Mouse (Mus musculus) MEL (cell line): ENCODE data around the gene H3f3a. TPM values are rescaled to one million over a fixed set of nuclear protein-coding genes. Genes with fewer than 3 reads are reported as not detected.

Source experiments
- DNase-seq: peaks from one replicate; pipeline ENCODE4 v3.0.0; 2011; ENCODE audit warnings: low read depth, low spot score
- H3K27ac ChIP-seq: 2 replicates; pipeline ENCODE4 v1.5.1; 2012; ENCODE audit warnings: low read depth, mild to moderate bottlenecking, control low read depth, low read length, moderate library complexity; ENCODE audit not compliant: control insufficient read depth
- H3K27me3 ChIP-seq, 2 experiments: fragments of 150-350 bp in 1 of 2; sonication (generic) in 1 of 2; 2 replicates each; pipeline ENCODE4 v1.6.1; 2012; ENCODE audit warnings: low read length in 2 of 2, mild to moderate bottlenecking in 2 of 2, improper control_type of control experiment in 1 of 2, moderate library complexity in 1 of 2; ENCODE audit not compliant: insufficient read depth in 2 of 2, control insufficient read depth in 1 of 2
- H3K36me3 ChIP-seq, 2 experiments: 2 replicates each; pipeline ENCODE4 v1.6.1; 2012 to 2014; ENCODE audit warnings: low read length in 2 of 2, improper control_type of control experiment in 1 of 2, inconsistent platforms in 1 of 2, mild to moderate bottlenecking in 1 of 2; ENCODE audit not compliant: insufficient read depth in 2 of 2, control insufficient read depth in 1 of 2
- H3K4me1 ChIP-seq, 2 experiments: fragments of 150-350 bp in 1 of 2; sonication (generic) in 1 of 2; 2 replicates each; pipeline ENCODE4 v1.6.1; 2012; ENCODE audit warnings: low read length in 2 of 2, improper control_type of control experiment in 1 of 2, mild to moderate bottlenecking in 1 of 2; ENCODE audit not compliant: insufficient read depth in 2 of 2, control insufficient read depth in 1 of 2
- H3K4me3 ChIP-seq, 2 experiments: fragments of 150-350 bp in 1 of 2; sonication (generic) in 1 of 2; 2 replicates each; pipeline ENCODE4 v1.5.1; 2012; ENCODE audit warnings: low read depth in 2 of 2, low read length in 2 of 2, mild to moderate bottlenecking in 2 of 2, moderate library complexity in 2 of 2, control low read depth in 1 of 2, improper control_type of control experiment in 1 of 2; ENCODE audit not compliant: control insufficient read depth in 1 of 2, insufficient read depth in 1 of 2
- H3K79me2 ChIP-seq: 2 replicates; pipeline ENCODE4 v1.6.1; 2012; ENCODE audit warnings: mild to moderate bottlenecking, low read length, moderate library complexity; ENCODE audit not compliant: control insufficient read depth, poor library complexity, insufficient read depth
- H3K9ac ChIP-seq: 2 replicates; pipeline ENCODE4 v1.6.1; 2012; ENCODE audit warnings: low read depth, mild to moderate bottlenecking, control low read depth, low read length, moderate library complexity; ENCODE audit not compliant: control insufficient read depth, poor library complexity, severe bottlenecking
- H3K9me3 ChIP-seq: fragments of 150-350 bp; sonication (generic); replicated peaks from 2 replicates; pipeline ENCODE4 v1.6.1; 2012; ENCODE audit warnings: mild to moderate bottlenecking, low read length, improper control_type of control experiment, moderate library complexity; ENCODE audit not compliant: insufficient read depth
- BHLHE40 ChIP-seq: IDR thresholded peaks from 2 replicates; pipeline ENCODE4 v1.6.1; 2012; ENCODE audit warnings: low read depth, mild to moderate bottlenecking, inconsistent platforms, low read length, improper control_type of control experiment, borderline replicate concordance
- CHD1 ChIP-seq: IDR thresholded peaks from 2 replicates; pipeline ENCODE4 v1.6.1; 2012; ENCODE audit warnings: low read depth, mild to moderate bottlenecking, inconsistent platforms, low read length, improper control_type of control experiment
- E2F4 ChIP-seq: IDR thresholded peaks from 2 replicates; pipeline ENCODE4 v1.6.1; 2011; ENCODE audit warnings: low read depth, low read length, improper control_type of control experiment, borderline replicate concordance
- ELF1 ChIP-seq: IDR thresholded peaks from 2 replicates; pipeline ENCODE4 v1.6.1; 2014; ENCODE audit warnings: low read depth, mild to moderate bottlenecking, inconsistent platforms, low read length, improper control_type of control experiment, moderate library complexity
- ETS1 ChIP-seq: IDR thresholded peaks from 2 replicates; pipeline ENCODE4 v1.6.1; 2012; ENCODE audit warnings: low read depth, mild to moderate bottlenecking, inconsistent platforms, low read length, improper control_type of control experiment, moderate library complexity
- GABPA ChIP-seq: IDR thresholded peaks from 2 replicates; pipeline ENCODE4 v1.6.1; 2012; ENCODE audit warnings: low read depth, mild to moderate bottlenecking, inconsistent platforms, low read length, improper control_type of control experiment, moderate library complexity
- GATA1 ChIP-seq: IDR thresholded peaks from 2 replicates; pipeline ENCODE4 v1.6.1; 2011; ENCODE audit warnings: low read depth, low read length, improper control_type of control experiment
- HCFC1 ChIP-seq: IDR thresholded peaks from 2 replicates; pipeline ENCODE4 v1.6.1; 2012; ENCODE audit warnings: low read depth, mild to moderate bottlenecking, inconsistent platforms, low read length, improper control_type of control experiment, moderate library complexity
- MAFK ChIP-seq: IDR thresholded peaks from 2 replicates; pipeline ENCODE4 v1.6.1; 2011; ENCODE audit warnings: low read depth, mild to moderate bottlenecking, low read length, improper control_type of control experiment, borderline replicate concordance
- MAX ChIP-seq: IDR thresholded peaks from 2 replicates; pipeline ENCODE4 v1.6.1; 2011; ENCODE audit warnings: low read length, improper control_type of control experiment
- MAZ ChIP-seq: IDR thresholded peaks from 2 replicates; pipeline ENCODE4 v1.6.1; 2012; ENCODE audit warnings: low read depth, mild to moderate bottlenecking, inconsistent platforms, low read length, improper control_type of control experiment
- MYC ChIP-seq: IDR thresholded peaks from 2 replicates; pipeline ENCODE4 v1.6.1; 2011; ENCODE audit warnings: low read depth, mild to moderate bottlenecking, low read length, improper control_type of control experiment, moderate library complexity
- NELFE ChIP-seq: IDR thresholded peaks from 2 replicates; pipeline ENCODE4 v1.6.1; 2011; ENCODE audit warnings: low read depth, low read length, improper control_type of control experiment
- NRF1 ChIP-seq: IDR thresholded peaks from 2 replicates; pipeline ENCODE4 v1.6.1; 2014; ENCODE audit warnings: low read depth, mild to moderate bottlenecking, inconsistent platforms, low read length, improper control_type of control experiment, moderate library complexity; ENCODE audit not compliant: poor library complexity, insufficient read depth, severe bottlenecking
- POLR2AphosphoS2 ChIP-seq: IDR thresholded peaks from 2 replicates; pipeline ENCODE4 v1.6.1; 2011; ENCODE audit warnings: low read length, improper control_type of control experiment
- SIN3A ChIP-seq: IDR thresholded peaks from 2 replicates; pipeline ENCODE4 v1.6.1; 2012; ENCODE audit warnings: low read length, improper control_type of control experiment, inconsistent platforms
- SMC3 ChIP-seq: IDR thresholded peaks from 2 replicates; pipeline ENCODE4 v1.6.1; 2011; ENCODE audit warnings: low read depth, low read length, improper control_type of control experiment
- TAL1 ChIP-seq: IDR thresholded peaks from 2 replicates; pipeline ENCODE4 v1.6.1; 2012; ENCODE audit warnings: mild to moderate bottlenecking, inconsistent platforms, low read length, moderate library complexity, mixed read lengths
- TCF12 ChIP-seq: IDR thresholded peaks from 2 replicates; pipeline ENCODE4 v1.6.1; 2014; ENCODE audit warnings: low read depth, mild to moderate bottlenecking, inconsistent platforms, low read length, improper control_type of control experiment, moderate library complexity
- UBTF ChIP-seq: IDR thresholded peaks from 2 replicates; pipeline ENCODE4 v1.6.1; 2012; ENCODE audit warnings: low read depth, mild to moderate bottlenecking, inconsistent platforms, low read length, improper control_type of control experiment, moderate library complexity, borderline replicate concordance; ENCODE audit not compliant: insufficient read depth
- USF1 ChIP-seq: IDR thresholded peaks from 2 replicates; pipeline ENCODE4 v1.6.1; 2014; ENCODE audit warnings: low read depth, mild to moderate bottlenecking, inconsistent platforms, low read length, improper control_type of control experiment, moderate library complexity
- ZKSCAN1 ChIP-seq: IDR thresholded peaks from 2 replicates; pipeline ENCODE4 v1.6.1; 2012; ENCODE audit warnings: low read depth, mild to moderate bottlenecking, inconsistent platforms, low read length, improper control_type of control experiment, moderate library complexity
- ZMIZ1 ChIP-seq: IDR thresholded peaks from 2 replicates; pipeline ENCODE4 v1.6.1; 2012; ENCODE audit warnings: low read depth, mild to moderate bottlenecking, inconsistent platforms, low read length, improper control_type of control experiment, moderate library complexity
- ZNF384 ChIP-seq: IDR thresholded peaks from 2 replicates; pipeline ENCODE4 v1.6.1; 2012; ENCODE audit warnings: low read depth, mild to moderate bottlenecking, inconsistent platforms, low read length, improper control_type of control experiment
- polyA plus RNA-seq, 2 experiments: library from polyadenylated mRNA; stranded (reverse) in 1 of 2; unstranded in 1 of 2; fragments of >175 nt in 1 of 2; fragments of >200 nt in 1 of 2; gene quantifications; 2 replicates each; pipeline versions ENCODE4 v1.2.1 to v1.2.4; 2012; ENCODE audit warnings: low replicate concordance in 2 of 2, low read depth in 1 of 2; ENCODE audit not compliant: insufficient read length in 2 of 2, insufficient read depth in 1 of 2, missing spikeins in 1 of 2
- total RNA-seq: library from RNA; depleted of rRNA; stranded (reverse); fragments of 300-350 nt; gene quantifications from 2 replicates; pipeline ENCODE4 v1.2.3, GENCODE M21; 2012

H3f3a gene
- total and polyA plus RNA-seq, 3 experiments: 265 to 903 (median 574) TPM

DNA sequence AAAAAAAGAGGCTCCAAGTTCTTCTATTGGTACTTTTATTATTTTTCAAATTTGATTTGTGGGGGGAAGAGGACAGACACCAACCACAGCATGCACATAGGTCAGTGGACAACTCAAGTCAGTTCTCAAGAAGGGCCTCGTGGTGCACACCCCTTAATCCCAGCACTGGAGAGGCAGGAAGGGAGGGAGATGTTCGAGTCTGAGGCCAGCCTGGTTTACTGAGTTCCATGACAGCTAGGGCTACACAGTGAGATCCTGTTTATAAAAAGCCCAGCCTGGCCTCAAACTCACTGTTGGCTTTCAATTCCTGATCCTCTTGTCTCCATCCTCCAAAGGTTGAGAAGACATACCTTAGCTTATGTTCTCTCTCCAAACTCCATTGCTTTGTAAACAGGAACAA lies 12.9 kb downstream of the H3f3a start:
- H3K79me2 ChIP-seq: no peaks in the 10 kb centered on the region
- H3K4me3 ChIP-seq: no peak overlapping the region
- TF ChIP-seq ZNF384 (no peak; the same call in 1 of the 2 replicates), SMC3 (no peak), NELFE (no peak), ZKSCAN1 (no peak), E2F4 (no peak), GABPA (no peak), UBTF (no peak), BHLHE40 (no peak), TCF12 (no peak)
- H3K27ac ChIP-seq: no peak overlapping the region
- no peak overlapping the region for H3K9ac ChIP-seq
- H3K27me3 ChIP-seq: no peaks in the 10 kb centered on the region
- peaks cover 10 to 19% of the 10 kb centered on the region in 2 experiments for H3K36me3 ChIP-seq
- no peaks in the 10 kb centered on the region for H3K9me3 ChIP-seq
- DNase-seq: no peak
- peaks cover 0 to 7% of the 10 kb centered on the region in 2 experiments; a peak in 2 of 4 replicates for H3K4me1 ChIP-seq

DNA sequence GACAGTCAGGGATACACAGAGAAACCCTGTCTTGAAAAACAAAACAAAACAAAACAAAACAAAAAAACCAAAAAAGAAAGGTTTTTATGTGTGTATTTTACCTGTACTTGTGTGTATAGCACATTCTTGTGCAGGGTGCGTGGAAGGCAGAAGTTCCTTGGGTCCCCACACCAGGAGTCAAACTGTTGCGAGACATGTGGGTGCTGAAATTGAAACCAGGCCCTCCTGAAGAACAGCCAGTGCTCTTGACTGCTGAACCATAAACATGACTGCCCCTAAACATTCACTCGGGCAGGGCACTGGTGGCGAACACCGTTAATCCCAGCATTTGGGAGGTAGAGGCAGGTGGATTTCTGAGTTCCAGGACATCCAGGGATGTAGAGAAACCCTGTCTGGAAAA lies 13.7 kb downstream of the H3f3a start:
- Histone ChIP-seq H3K9me3 (no peaks in the 10 kb centered on the region), H3K4me1 (peaks cover 0 to 7% of the 10 kb centered on the region in 2 experiments; a peak in 2 of 4 replicates), H3K36me3 (peaks cover 10 to 14% of the 10 kb centered on the region in 2 experiments), H3K27me3 (no peaks in the 10 kb centered on the region; a peak in 1 of 4 replicates), H3K4me3 (no peak overlapping the region), H3K79me2 (no peaks in the 10 kb centered on the region)
- no peak for DNase-seq
- TF ChIP-seq MAZ (no peak), UBTF (no peak), TAL1 (no peak), SMC3 (no peak)
- TF ChIP-seq, all 39 proteins: peak for 0
- Histone ChIP-seq H3K9ac (no peak overlapping the region), H3K27ac (no peak overlapping the region)

DNA sequence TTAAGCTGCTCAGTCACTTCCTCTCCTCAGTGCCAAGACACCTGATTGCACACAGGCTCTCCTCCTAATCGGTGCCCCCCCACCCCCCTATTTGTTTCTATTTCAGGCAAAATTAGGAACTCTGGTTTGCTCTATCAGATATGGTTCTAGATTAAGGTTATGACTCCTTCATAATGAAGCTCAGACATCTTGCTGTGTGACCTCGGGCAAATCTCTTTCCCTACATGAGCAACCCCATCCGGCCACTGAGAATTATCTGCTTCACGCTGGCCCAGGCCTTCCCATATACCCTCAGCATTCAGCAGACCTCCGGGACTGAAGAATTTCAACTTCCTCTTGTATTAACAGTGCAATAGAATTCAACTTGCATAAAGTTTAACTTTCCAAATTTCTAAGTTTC lies 14.5 kb downstream of the H3f3a start:
- Histone ChIP-seq H3K36me3 (peaks cover 6 to 10% of the 10 kb centered on the region in 2 experiments), H3K9ac (no peak overlapping the region), H3K4me1 (peaks cover 0 to 7% of the 10 kb centered on the region in 2 experiments; a peak in 2 of 4 replicates), H3K27me3 (no peaks in the 10 kb centered on the region; a peak in 1 of 4 replicates), H3K4me3 (no peak overlapping the region), H3K27ac (peak overlapping the region; percentile 10; the same call in 1 of the 2 replicates), H3K9me3 (no peaks in the 10 kb centered on the region), H3K79me2 (no peaks in the 10 kb centered on the region)
- peak; percentile 80 for DNase-seq
- no peak for TF ChIP-seq MAFK
- TF ChIP-seq ETS1: peak; percentile 88
- TF ChIP-seq GATA1: peak; percentile 74
- no peak for TF ChIP-seq USF1
- no peak for TF ChIP-seq SMC3
- no peak for TF ChIP-seq HCFC1
- peak; percentile 38; the same call in 1 of the 2 replicates for TF ChIP-seq TAL1
- no peak; the same call in 1 of the 2 replicates for TF ChIP-seq MAX
- no peak for TF ChIP-seq E2F4
- TF ChIP-seq GABPA: no peak
- no peak for TF ChIP-seq NRF1
- no peak for TF ChIP-seq UBTF
- no peak for TF ChIP-seq NELFE
- TF ChIP-seq ZNF384: peak; percentile 20; the same call in 1 of the 2 replicates
- peak; percentile 45; the same call in 1 of the 2 replicates for TF ChIP-seq SIN3A
- no peak for TF ChIP-seq ZMIZ1
- no peak for TF ChIP-seq CHD1
- no peak for TF ChIP-seq ELF1
- TF ChIP-seq MYC: no peak
- TF ChIP-seq ZKSCAN1: no peak
- no peak for TF ChIP-seq POLR2AphosphoS2
- 0 out of 2 replicates have a peak, but pooled peaks have one; percentile 34 for TF ChIP-seq MAZ
